34 mouse cellular contexts compared by ENCODE assay signal in the genomic region with DNA sequence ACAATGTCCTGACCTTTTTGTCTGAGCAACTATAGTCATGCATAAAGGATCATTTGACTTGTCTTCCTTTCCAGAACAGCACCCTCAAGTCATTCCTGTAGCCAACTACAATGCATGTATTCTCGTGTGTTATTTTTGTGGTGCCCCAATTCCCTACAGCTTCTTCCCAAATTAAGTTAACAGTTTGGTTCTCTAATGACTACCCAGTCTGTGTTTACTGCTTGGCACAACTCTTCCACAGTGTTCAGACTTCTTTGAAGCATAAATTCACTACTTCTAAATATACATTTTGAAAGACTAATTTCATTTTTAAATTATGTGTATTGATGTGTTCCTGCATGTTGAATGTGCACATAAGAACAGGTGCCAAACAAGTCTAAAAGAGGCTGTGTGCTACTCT.
"Had no signal": no experiment of that assay in that cellular context is flagged by ENCODE, and none has a peak within 500 bp of the region (broad histone marks: within the 10 kb centered on the region; RNA-seq: fewer than 3 reads in every experiment).

No protein-coding gene starts in this region.

- ATAC-seq: hindbrain, embryonic 16.5 days; hindbrain, postnatal 0 days; inflammation-experienced regulatory T-cells, adult 6 months; intestine, embryonic 15.5 days; intestine, embryonic 16.5 days; intestine, postnatal 0 days had no signal

- H3K27me3 ChIP-seq: heart, embryonic 12.5 days; heart, embryonic 13.5 days; heart, embryonic 15.5 days; hindbrain, embryonic 12.5 days; hindbrain, embryonic 13.5 days; hindbrain, embryonic 15.5 days; intestine, embryonic 15.5 days; kidney, embryonic 15.5 days had no signal

- H3K9me3 ChIP-seq: heart, embryonic 12.5 days; heart, embryonic 13.5 days; heart, embryonic 15.5 days; hindbrain, embryonic 10.5 days; hindbrain, embryonic 12.5 days; hindbrain, embryonic 13.5 days; hindbrain, embryonic 15.5 days; intestine, embryonic 15.5 days; kidney, embryonic 15.5 days had no signal

- DNase-seq: heart, postnatal 10 days; heart, postnatal 14 days; heart, postnatal 36 days; heart, postnatal 4 days; kidney, adult 11 months; kidney, adult 18-20 months; kidney, adult 2 months; kidney, adult 8-10 months; kidney, adult 9 months; kidney, postnatal 10 days; kidney, postnatal 14 days; kidney, postnatal 25 days; kidney, postnatal 36 days; kidney, postnatal 4 days; layer of hippocampus, adult 9-11 months; layer of hippocampus, postnatal 36 days had no signal

- H3K27ac ChIP-seq: heart, embryonic 13.5 days; heart, embryonic 15.5 days; hindbrain, embryonic 10.5 days; hindbrain, embryonic 12.5 days; hindbrain, embryonic 13.5 days; hindbrain, embryonic 14.5 days; hindbrain, embryonic 15.5 days; hindbrain, postnatal 0 days; intestine, embryonic 15.5 days; kidney, embryonic 15.5 days; kidney, postnatal 0 days; layer of hippocampus, adult 2 months; left cerebral cortex, adult 2 months had no signal

- H3K4me1 ChIP-seq: heart, embryonic 12.5 days; heart, embryonic 13.5 days; heart, embryonic 15.5 days; hindbrain, embryonic 10.5 days; hindbrain, embryonic 12.5 days; hindbrain, embryonic 13.5 days; hindbrain, embryonic 15.5 days; intestine, embryonic 15.5 days; kidney, embryonic 15.5 days had no signal

- H3K4me2 ChIP-seq: heart, embryonic 12.5 days; heart, embryonic 13.5 days; heart, embryonic 15.5 days; hindbrain, embryonic 12.5 days; hindbrain, embryonic 13.5 days; hindbrain, embryonic 14.5 days; hindbrain, embryonic 15.5 days; intestine, embryonic 15.5 days; kidney, embryonic 15.5 days had no signal

- H3K9ac ChIP-seq: heart, embryonic 12.5 days; heart, embryonic 13.5 days; heart, embryonic 15.5 days; hindbrain, embryonic 12.5 days; hindbrain, embryonic 13.5 days; hindbrain, embryonic 14.5 days; hindbrain, embryonic 15.5 days; intestine, embryonic 15.5 days; kidney, embryonic 15.5 days had no signal

- H3K4me3 ChIP-seq: heart, embryonic 12.5 days; heart, embryonic 13.5 days; heart, embryonic 15.5 days; hindbrain, embryonic 10.5 days; hindbrain, embryonic 12.5 days; hindbrain, embryonic 13.5 days; hindbrain, embryonic 15.5 days; intestine, embryonic 15.5 days; kidney, embryonic 15.5 days; layer of hippocampus, adult 2 months; left cerebral cortex, adult 2 months had no signal

- H3K36me3 ChIP-seq: heart, embryonic 12.5 days; heart, embryonic 13.5 days; heart, embryonic 15.5 days; hindbrain, embryonic 10.5 days; hindbrain, embryonic 12.5 days; hindbrain, embryonic 13.5 days; hindbrain, embryonic 15.5 days; intestine, embryonic 15.5 days; kidney, embryonic 15.5 days had no signal
